Mouse (Mus musculus): ENCODE measurements around the gene Entpd5. TPM values are rescaled to one million over a fixed set of nuclear protein-coding genes. Genes with fewer than 3 reads are reported as not detected.

The Entpd5 gene
- 23.1 and 26.9 TPM in 2 replicates for polyA plus RNA-seq (2015; fragmentation: Nextera tagmentation; extraction: Ambion mirVana)

DNA sequence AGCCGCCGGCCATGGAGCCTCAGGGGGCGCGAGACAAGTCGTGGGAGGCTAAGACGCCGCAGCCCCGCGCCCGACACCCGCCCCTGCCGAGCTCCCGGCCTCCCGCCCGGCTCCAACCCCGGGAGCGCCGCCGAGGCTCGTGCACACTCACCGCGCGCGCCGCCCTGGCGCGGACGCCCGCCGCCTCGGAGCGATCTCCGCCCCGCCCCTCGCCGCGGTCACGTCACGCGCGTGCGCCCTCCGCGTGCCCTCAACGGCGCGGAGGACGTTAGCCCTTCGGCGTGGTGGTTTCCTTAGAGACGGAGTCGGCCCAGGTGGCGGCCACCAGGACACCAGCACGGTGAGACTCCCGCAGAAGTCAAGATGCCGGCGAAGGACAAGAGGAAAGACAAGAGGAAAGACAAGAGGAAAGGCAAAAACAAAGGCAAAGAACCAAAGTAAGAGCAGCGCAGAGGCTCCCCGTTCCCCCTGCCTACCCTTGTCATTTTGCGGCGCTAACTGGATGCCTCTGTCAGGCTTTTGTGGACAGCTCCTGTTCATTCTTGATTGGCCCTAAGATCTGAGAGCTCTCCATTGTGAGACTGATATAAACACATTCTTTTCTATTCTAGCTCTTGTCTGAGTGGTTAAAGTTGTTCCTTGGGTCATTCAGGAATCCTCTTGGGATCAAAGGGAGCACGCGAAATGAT, at the start of gene Entpd5, which contains the start of gene Bbof1:
TSS of gene Entpd5 (minus strand) at position 211 of the 689 bp plus-strand sequence.
TSS of gene Bbof1 (plus strand) at position 253 of the 689 bp plus-strand sequence.
- Histone ChIP-seq H3K36me3 (peaks cover 5% of the 10 kb centered on the region; the same call in 1 of the 2 replicates), H3K9ac (peak within 1 kb of the TSS; percentile 90), H3K27me3 (replicated peaks) (no peaks in the 10 kb centered on the region; the same call in 1 of the 2 replicates), H3K9me3 (no peaks in the 10 kb centered on the region), H3K4me1 (peaks cover 12% of the 10 kb centered on the region), H3K4me3 (peak within 1 kb of the TSS; percentile 91), H3K27ac (replicated peaks) (peak within 1 kb of the TSS; percentile 91), H3K4me2 (peak within 1 kb of the TSS; percentile 83)
- 1% methylated on average over 57 of the region's 63 CpGs for WGBS
- ATAC-seq (ENCODE audit: extremely low read depth, insufficient number of reproducible peaks, low FRiP score, low TSS enrichment) = peak; percentile 92

DNA sequence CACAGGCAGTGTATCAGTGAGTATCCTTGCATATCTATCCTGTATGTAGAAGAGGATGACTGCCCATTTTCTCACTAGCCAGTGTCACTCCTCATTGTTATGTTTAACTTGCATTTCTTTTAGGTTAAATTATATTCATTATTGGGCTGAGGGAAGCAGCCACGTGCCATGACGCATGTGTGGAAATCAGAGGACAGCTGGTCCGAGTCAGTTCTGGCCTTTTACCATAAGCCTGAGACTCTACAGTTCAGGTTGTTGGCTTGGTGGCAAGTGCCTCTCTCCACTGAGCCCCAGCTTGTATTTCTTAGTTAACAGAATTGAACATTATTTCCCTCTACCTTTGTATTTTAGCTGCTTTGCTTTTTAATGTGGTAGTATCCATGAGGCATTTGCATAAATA, 48.1 kb upstream of the Entpd5 start:
- no peak overlapping the region for H3K9ac ChIP-seq
- ATAC-seq (ENCODE audit: extremely low read depth, insufficient number of reproducible peaks, low FRiP score, low TSS enrichment) = no peak
- no peak overlapping the region for H3K27ac ChIP-seq (replicated peaks)
- H3K9me3 ChIP-seq = no peaks in the 10 kb centered on the region
- 88% methylated on average over 3 of the region's 3 CpGs for WGBS
- H3K4me2 ChIP-seq = no peak overlapping the region
- H3K4me3 ChIP-seq = no peak overlapping the region
- peaks cover 18% of the 10 kb centered on the region for H3K4me1 ChIP-seq
- H3K27me3 ChIP-seq (replicated peaks) = no peaks in the 10 kb centered on the region
- H3K36me3 ChIP-seq = peaks cover 46% of the 10 kb centered on the region

DNA sequence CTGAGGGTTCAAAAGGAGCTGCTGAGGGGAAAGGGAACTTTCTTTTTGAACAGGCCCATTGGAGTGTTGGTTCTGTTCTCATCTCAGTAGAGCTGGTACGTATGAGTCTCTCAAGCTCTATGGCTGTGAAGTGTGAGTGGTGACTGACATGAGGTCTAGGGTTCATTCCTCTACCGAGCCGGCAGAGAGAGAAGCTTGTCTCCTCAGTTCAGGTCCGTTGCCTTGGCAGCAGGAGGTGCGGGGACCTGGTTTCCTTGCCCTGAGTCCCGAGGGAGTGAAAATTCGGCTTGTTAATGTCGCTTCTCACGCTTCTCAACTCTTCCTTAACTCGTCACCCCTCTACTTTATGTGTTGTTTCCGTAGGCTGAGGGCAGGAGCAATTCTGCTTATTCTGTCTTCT, 43.0 kb upstream of the Entpd5 start:
- no peaks in the 10 kb centered on the region for H3K9me3 ChIP-seq
- peak overlapping the region; percentile 98 for H3K4me2 ChIP-seq
- peaks cover 3% of the 10 kb centered on the region for H3K36me3 ChIP-seq
- H3K27me3 ChIP-seq (replicated peaks) = peaks cover 10% of the 10 kb centered on the region; the same call in 1 of the 2 replicates
- WGBS = 2% methylated on average over 11 of the region's 11 CpGs
- ATAC-seq (ENCODE audit: extremely low read depth, insufficient number of reproducible peaks, low FRiP score, low TSS enrichment) = no peak
- H3K9ac ChIP-seq = peak overlapping the region; percentile 89
- peaks cover 28% of the 10 kb centered on the region for H3K4me1 ChIP-seq
- peak overlapping the region; percentile 82 for H3K4me3 ChIP-seq
- H3K27ac ChIP-seq (replicated peaks) = peak overlapping the region; percentile 76

DNA sequence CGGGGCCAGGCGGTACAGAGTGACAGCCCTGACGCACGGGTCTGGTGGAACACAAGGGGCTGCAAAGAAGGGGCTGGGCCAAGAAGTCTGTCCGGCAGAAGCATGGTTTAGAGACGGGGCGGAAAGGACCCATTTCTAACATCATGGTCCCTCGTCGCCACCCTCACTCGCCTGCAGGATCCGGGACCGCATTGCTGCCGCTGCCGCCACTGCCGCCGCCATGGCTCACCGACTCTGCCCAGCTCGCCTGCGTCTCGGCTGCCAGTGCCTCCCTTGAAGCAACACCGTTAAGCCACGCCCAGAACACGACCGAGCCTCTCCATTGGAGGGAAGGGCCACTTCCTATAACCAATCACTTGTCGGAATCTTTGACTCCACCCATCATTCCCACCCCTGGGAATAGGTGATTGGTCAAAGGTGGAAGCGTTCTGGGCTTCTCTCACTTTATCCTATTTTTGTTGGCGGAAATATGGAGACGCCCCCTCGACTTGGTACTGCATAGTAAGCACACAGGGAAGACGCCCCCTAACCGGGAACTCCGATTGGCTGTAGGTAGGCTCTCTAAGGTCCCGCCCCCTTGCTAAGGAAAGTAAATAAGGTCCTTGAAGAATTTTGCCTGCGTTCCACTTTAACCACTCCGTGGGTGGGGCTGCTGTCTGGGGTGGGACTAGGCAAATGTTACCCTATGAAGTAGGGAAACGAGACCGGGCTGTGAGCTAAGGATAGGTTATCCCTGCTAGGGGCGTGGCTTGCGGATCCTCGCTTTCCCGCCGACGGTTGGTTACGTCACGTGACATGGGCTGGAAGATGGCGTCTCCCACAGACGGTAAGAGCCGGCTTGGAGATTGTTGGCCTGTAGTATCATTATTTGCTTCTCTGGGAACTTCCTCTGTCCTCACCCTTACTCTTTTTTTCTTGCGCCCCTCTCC, 42.2 kb upstream of the Entpd5 start, which contains the start of the genes Aldh6a1 and Lin52:
TSS of gene Aldh6a1 (minus strand) at position 287 of the 929 bp plus-strand sequence.
TSS of gene Lin52 (plus strand) at position 705 of the 929 bp plus-strand sequence.
- WGBS = under 1% methylated on average over 49 of the region's 49 CpGs
- peak; percentile 98 for ATAC-seq (ENCODE audit: extremely low read depth, insufficient number of reproducible peaks, low FRiP score, low TSS enrichment)

DNA sequence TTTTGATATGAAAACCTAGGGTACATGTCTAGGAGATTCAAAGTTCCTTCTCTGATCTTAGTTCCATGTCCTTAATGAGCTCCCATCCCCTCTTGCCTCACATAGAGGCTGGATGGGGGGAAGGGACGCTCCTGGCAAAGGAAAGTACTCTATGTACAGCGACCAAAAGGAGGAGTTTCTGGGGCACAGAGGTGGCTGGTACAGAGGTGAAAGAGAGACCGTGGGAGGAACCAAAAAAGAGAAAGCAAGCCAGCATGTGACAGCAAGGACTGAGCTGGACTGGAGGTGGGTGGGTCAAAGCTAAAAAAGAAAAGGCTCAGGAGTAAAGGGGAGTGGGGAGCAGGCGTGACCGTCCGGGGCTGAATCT, 41.5 kb upstream of the Entpd5 start:
- peak overlapping the region; percentile 98 for H3K4me2 ChIP-seq
- peaks cover 28% of the 10 kb centered on the region for H3K4me1 ChIP-seq
- H3K9ac ChIP-seq = peak overlapping the region; percentile 88
- H3K36me3 ChIP-seq = peaks cover 2% of the 10 kb centered on the region; the same call in 1 of the 2 replicates
- peaks cover 17% of the 10 kb centered on the region for H3K27me3 ChIP-seq (replicated peaks)
- peak overlapping the region; percentile 86 for H3K27ac ChIP-seq (replicated peaks)
- H3K9me3 ChIP-seq = no peaks in the 10 kb centered on the region
- no peak for ATAC-seq (ENCODE audit: extremely low read depth, insufficient number of reproducible peaks, low FRiP score, low TSS enrichment)
- 0% methylated on average over 6 of the region's 6 CpGs for WGBS
- peak overlapping the region; percentile 82 for H3K4me3 ChIP-seq

More for the DNA sequence above, 42.2 kb upstream of the Entpd5 start, which contains the start of the genes Aldh6a1 and Lin52:
- peaks cover 16% of the 10 kb centered on the region; the same call in 1 of the 2 replicates for H3K27me3 ChIP-seq (replicated peaks)
- peak within 1 kb of the TSS; percentile 89 for H3K9ac ChIP-seq
- no peaks in the 10 kb centered on the region for H3K9me3 ChIP-seq
- peak within 1 kb of the TSS; percentile 82 for H3K4me3 ChIP-seq
- H3K4me1 ChIP-seq = peaks cover 28% of the 10 kb centered on the region
- H3K27ac ChIP-seq (replicated peaks) = peak within 1 kb of the TSS; percentile 86
- peaks cover 2% of the 10 kb centered on the region; the same call in 1 of the 2 replicates for H3K36me3 ChIP-seq
- H3K4me2 ChIP-seq = peak within 1 kb of the TSS; percentile 98

DNA sequence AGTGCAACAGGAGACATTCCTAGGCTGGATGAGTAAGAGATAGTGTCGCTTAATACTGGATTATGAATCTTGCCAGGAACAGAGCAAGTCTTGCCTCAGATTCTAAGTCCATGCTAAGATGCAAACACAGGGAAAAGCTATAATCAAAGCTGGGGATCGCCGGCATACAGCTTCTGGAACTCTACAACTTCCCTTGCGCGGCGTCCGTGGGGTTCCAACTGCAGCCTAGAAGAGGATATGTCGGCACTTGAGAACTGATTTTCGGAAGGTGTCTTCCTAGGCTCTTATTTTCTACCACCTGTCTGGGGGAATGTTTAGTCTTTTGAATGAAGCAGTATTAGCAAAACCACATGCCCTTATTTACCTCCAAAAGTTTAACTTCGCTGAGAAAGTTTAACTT, 41.1 kb upstream of the Entpd5 start:
- Histone ChIP-seq H3K36me3 (peaks cover 2% of the 10 kb centered on the region; the same call in 1 of the 2 replicates), H3K9ac (peak overlapping the region; percentile 88), H3K27me3 (replicated peaks) (peaks cover 19% of the 10 kb centered on the region), H3K4me3 (peak overlapping the region; percentile 82), H3K4me1 (peaks cover 28% of the 10 kb centered on the region), H3K9me3 (no peaks in the 10 kb centered on the region), H3K4me2 (peak overlapping the region; percentile 98), H3K27ac (replicated peaks) (peak overlapping the region; percentile 86)
- no peak for ATAC-seq (ENCODE audit: extremely low read depth, insufficient number of reproducible peaks, low FRiP score, low TSS enrichment)
- WGBS = 39% methylated on average over 10 of the region's 10 CpGs

DNA sequence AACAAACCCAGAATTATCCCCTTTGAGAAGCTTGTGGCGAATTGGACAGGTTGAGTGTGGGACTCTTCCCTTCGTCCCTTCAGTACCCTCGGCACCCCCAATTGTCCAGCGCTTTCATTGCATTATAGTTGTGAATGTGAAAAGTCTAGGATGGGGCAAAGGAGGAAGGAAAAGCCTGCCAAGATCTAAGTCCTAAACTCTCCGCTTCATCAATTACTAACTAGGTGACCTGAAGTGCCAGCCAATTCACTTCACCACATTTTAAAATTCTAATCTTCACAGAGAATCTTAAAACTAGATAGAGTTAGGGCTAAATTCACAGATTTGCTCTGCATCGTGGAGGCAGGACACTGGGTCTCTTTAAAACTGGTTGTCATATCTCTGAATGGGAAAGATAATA, 39.4 kb upstream of the Entpd5 start:
- no peak for ATAC-seq (ENCODE audit: extremely low read depth, insufficient number of reproducible peaks, low FRiP score, low TSS enrichment)
- WGBS = 75% methylated on average over 6 of the region's 6 CpGs
- H3K9ac ChIP-seq = no peak overlapping the region
- H3K36me3 ChIP-seq = no peaks in the 10 kb centered on the region
- no peak overlapping the region for H3K4me2 ChIP-seq
- no peaks in the 10 kb centered on the region for H3K9me3 ChIP-seq
- peaks cover 21% of the 10 kb centered on the region for H3K27me3 ChIP-seq (replicated peaks)
- H3K27ac ChIP-seq (replicated peaks) = no peak overlapping the region
- H3K4me3 ChIP-seq = no peak overlapping the region
- H3K4me1 ChIP-seq = peaks cover 21% of the 10 kb centered on the region

DNA sequence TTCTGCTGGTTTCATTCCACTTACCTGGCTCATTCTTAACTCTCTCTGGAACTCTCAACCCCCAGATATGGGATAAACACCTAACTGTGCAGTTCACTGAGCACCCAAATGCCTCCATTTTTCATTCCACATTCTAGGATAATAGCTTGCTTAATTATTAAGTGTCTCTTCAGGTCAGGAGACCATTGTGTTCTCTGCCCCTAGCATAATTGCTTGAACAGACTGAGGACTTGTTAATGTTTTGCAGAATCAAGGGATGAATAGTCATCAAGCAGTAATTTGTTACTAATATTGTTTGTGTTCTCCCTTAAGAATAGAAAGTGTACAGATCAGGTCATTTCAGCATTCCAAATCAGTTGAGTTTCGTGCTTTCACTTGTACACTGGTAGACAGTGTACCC, 38.6 kb upstream of the Entpd5 start:
- H3K4me3 ChIP-seq = no peak overlapping the region
- H3K36me3 ChIP-seq = no peaks in the 10 kb centered on the region
- H3K4me2 ChIP-seq = no peak overlapping the region
- no peaks in the 10 kb centered on the region for H3K9me3 ChIP-seq
- WGBS = 66% methylated on average over 1 of the region's 1 CpGs
- no peak overlapping the region for H3K9ac ChIP-seq
- H3K27me3 ChIP-seq (replicated peaks) = peaks cover 21% of the 10 kb centered on the region
- H3K27ac ChIP-seq (replicated peaks) = no peak overlapping the region
- no peak for ATAC-seq (ENCODE audit: extremely low read depth, insufficient number of reproducible peaks, low FRiP score, low TSS enrichment)
- H3K4me1 ChIP-seq = peaks cover 15% of the 10 kb centered on the region

DNA sequence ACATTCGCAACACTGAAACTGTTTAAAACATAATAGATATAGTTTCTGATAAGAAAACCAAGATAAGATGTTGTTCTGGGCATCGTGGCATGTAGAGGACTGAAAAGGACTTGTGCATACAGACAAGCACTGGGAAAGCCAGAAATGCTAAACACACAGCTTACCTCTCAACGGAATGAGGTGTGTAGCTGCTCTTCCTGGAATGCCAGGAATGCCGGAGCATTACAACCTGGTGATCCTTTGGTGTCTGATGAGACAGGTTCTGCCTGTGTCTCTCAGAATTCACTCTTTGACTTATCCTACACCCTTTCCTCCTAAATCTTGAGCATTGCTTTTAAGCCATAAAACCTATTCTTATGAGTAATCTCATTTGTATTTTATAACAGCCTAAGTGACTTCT, 33.7 kb upstream of the Entpd5 start:
- Histone ChIP-seq H3K9me3 (no peaks in the 10 kb centered on the region), H3K4me3 (no peak overlapping the region), H3K36me3 (peaks cover 23% of the 10 kb centered on the region), H3K27ac (replicated peaks) (no peak overlapping the region), H3K4me1 (0 out of 2 replicates have a peak, but pooled peaks cover 5% of the 10 kb centered on the region), H3K9ac (no peak overlapping the region), H3K27me3 (replicated peaks) (peaks cover 18% of the 10 kb centered on the region), H3K4me2 (no peak overlapping the region)
- WGBS = 68% methylated on average over 4 of the region's 4 CpGs
- ATAC-seq (ENCODE audit: extremely low read depth, insufficient number of reproducible peaks, low FRiP score, low TSS enrichment) = no peak

DNA sequence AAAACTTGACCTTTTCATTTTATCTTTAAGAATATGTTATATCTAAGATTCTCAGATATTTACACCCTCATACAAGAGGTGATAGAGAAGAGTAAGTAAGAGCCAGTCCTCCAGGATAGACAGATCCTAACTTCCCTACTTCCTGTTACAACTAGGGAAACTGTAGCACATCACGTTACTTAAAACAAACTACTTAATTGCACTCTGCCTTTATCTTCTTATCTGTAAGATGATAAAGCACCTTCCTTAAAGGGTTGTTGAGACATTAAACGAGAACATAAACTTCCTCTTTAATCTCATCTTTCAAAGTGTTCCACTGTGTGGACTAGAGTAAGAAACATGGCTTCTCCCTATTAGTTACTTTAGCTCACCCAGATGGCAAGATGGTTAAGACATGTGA, 29.9 kb upstream of the Entpd5 start:
- 56% methylated on average over 2 of the region's 2 CpGs for WGBS
- Histone ChIP-seq H3K27ac (replicated peaks) (no peak overlapping the region), H3K4me2 (no peak overlapping the region)

DNA sequence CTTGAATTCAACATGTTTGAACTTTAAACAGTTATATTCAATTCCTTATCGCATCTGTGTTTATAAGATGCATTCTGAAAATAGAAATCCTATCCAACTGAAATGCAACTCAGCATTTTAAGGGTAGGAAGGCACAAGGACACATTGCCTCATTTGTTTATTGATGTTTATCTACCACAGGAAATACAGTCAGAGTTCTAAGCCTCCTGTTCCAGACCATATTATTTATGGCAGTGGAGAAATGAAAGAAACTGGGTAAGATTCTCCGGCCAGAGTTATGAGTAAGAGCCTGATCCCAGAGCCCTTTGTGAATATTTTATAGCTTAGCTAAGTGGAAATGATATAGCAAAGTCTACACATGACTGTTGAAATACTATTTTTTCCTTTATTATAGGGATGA, 21.0 kb upstream of the Entpd5 start:
- H3K4me2 ChIP-seq = no peak overlapping the region
- H3K9ac ChIP-seq = no peak overlapping the region
- no peak overlapping the region for H3K27ac ChIP-seq (replicated peaks)
- no peak for ATAC-seq (ENCODE audit: extremely low read depth, insufficient number of reproducible peaks, low FRiP score, low TSS enrichment)
- 79% methylated on average over 2 of the region's 2 CpGs for WGBS
- peaks cover 30% of the 10 kb centered on the region for H3K36me3 ChIP-seq
- H3K9me3 ChIP-seq = no peaks in the 10 kb centered on the region
- no peaks in the 10 kb centered on the region for H3K27me3 ChIP-seq (replicated peaks)
- no peak overlapping the region for H3K4me3 ChIP-seq
- H3K4me1 ChIP-seq = no peaks in the 10 kb centered on the region

More for the DNA sequence above, 29.9 kb upstream of the Entpd5 start:
- 0 out of 2 replicates have a peak, but pooled peaks cover 5% of the 10 kb centered on the region for H3K4me1 ChIP-seq
- H3K36me3 ChIP-seq = peaks cover 33% of the 10 kb centered on the region
- no peak overlapping the region for H3K9ac ChIP-seq
- no peaks in the 10 kb centered on the region for H3K9me3 ChIP-seq
- H3K27me3 ChIP-seq (replicated peaks) = no peaks in the 10 kb centered on the region
- no peak overlapping the region for H3K4me3 ChIP-seq
- ATAC-seq (ENCODE audit: extremely low read depth, insufficient number of reproducible peaks, low FRiP score, low TSS enrichment) = no peak

All from heart, embryonic 13.5 days (tissue).